Mouse (Mus musculus) ES-Bruce4 (cell line): ENCODE results near the gene Fam222b.

Experiments
- CTCF ChIP-seq: IDR thresholded peaks from one replicate; pipeline ENCODE4 v1.8.1; 2011; ENCODE audit warnings: low read depth, low read length
- POLR2A ChIP-seq: IDR thresholded peaks from one replicate; pipeline ENCODE4 v1.8.1; 2011; ENCODE audit warnings: low read length; ENCODE audit not compliant: insufficient read depth

- no peak for TF ChIP-seq CTCF
- TF ChIP-seq POLR2A: no peak
Observed at GRCm38 (mm10) chr11:78087756-78088281, 6.6 kb upstream of the Fam222b start.
